Mouse (Mus musculus): ENCODE results near the gene Cactin. TPM values are rescaled to one million over a fixed set of nuclear protein-coding genes. Genes with fewer than 3 reads are reported as not detected.

Cactin gene
- polyA plus RNA-seq, 1 experiment = 18.2 TPM

- H3K4me1 ChIP-seq (ENCODE audit: control insufficient read depth, insufficient read depth, low read length) = peaks cover 8% of the 10 kb centered on the region
- H3K27me3 ChIP-seq (ENCODE audit: control insufficient read depth, insufficient read depth, low read length, poor library complexity, severe bottlenecking) = peaks cover 7% of the 10 kb centered on the region
- 0 out of 2 replicates have a peak, but pooled peaks cover 3% of the 10 kb centered on the region for H3K36me3 ChIP-seq (ENCODE audit: control insufficient read depth, insufficient read depth, low read length, poor library complexity, severe bottlenecking)
- H3K27ac ChIP-seq (ENCODE audit: insufficient read depth, low read length) = no peak overlapping the region
- no peak overlapping the region for H3K4me3 ChIP-seq (ENCODE audit: low read depth, low read length)
- H3K9ac ChIP-seq (ENCODE audit: low read depth, poor library complexity, severe bottlenecking) = no peak overlapping the region
- no peak for TF ChIP-seq EP300 (IDR thresholded peaks at IDR 0.05; ENCODE audit: insufficient read depth, low read depth, low read length)
- no peak for TF ChIP-seq CTCF (IDR thresholded peaks at IDR 0.05; ENCODE audit: low read depth, low read length)
- TF ChIP-seq POLR2A (IDR thresholded peaks at IDR 0.05; ENCODE audit: insufficient read depth, low read length) = no peak
- H3K9me3 ChIP-seq (replicated peaks; ENCODE audit: control insufficient read depth, insufficient read depth, low read length, poor library complexity, severe bottlenecking) = no peaks in the 10 kb centered on the region
Observed at GRCm38 (mm10) chr10:81345162-81345534, 24.2 kb downstream of the Cactin start.

GRCm38 (mm10) chr10:81346453-81347067, 25.7 kb downstream of the Cactin start:
- H3K36me3 ChIP-seq (ENCODE audit: control insufficient read depth, insufficient read depth, low read length, poor library complexity, severe bottlenecking) = 0 out of 2 replicates have a peak, but pooled peaks cover 3% of the 10 kb centered on the region
- H3K4me3 ChIP-seq (ENCODE audit: low read depth, low read length) = peak overlapping the region; percentile 46
- TF ChIP-seq EP300 (IDR thresholded peaks at IDR 0.05; ENCODE audit: insufficient read depth, low read depth, low read length) (no peak), POLR2A (IDR thresholded peaks at IDR 0.05; ENCODE audit: insufficient read depth, low read length) (peak; percentile 72), CTCF (IDR thresholded peaks at IDR 0.05; ENCODE audit: low read depth, low read length) (no peak)
- H3K27me3 ChIP-seq (ENCODE audit: control insufficient read depth, insufficient read depth, low read length, poor library complexity, severe bottlenecking) = peaks cover 7% of the 10 kb centered on the region
- H3K9me3 ChIP-seq (replicated peaks; ENCODE audit: control insufficient read depth, insufficient read depth, low read length, poor library complexity, severe bottlenecking) = no peaks in the 10 kb centered on the region
- H3K27ac ChIP-seq (ENCODE audit: insufficient read depth, low read length) = no peak overlapping the region
- H3K9ac ChIP-seq (ENCODE audit: low read depth, poor library complexity, severe bottlenecking) = peak overlapping the region; percentile 1; the same call in 1 of the 2 replicates
- H3K4me1 ChIP-seq (ENCODE audit: control insufficient read depth, insufficient read depth, low read length) = peaks cover 2% of the 10 kb centered on the region

- Histone ChIP-seq H3K27me3 (ENCODE audit: control insufficient read depth, insufficient read depth, low read length, poor library complexity, severe bottlenecking) (no peaks in the 10 kb centered on the region), H3K9me3 (replicated peaks; ENCODE audit: control insufficient read depth, insufficient read depth, low read length, poor library complexity, severe bottlenecking) (no peaks in the 10 kb centered on the region), H3K4me3 (ENCODE audit: low read depth, low read length) (peak overlapping the region; percentile 74), H3K36me3 (ENCODE audit: control insufficient read depth, insufficient read depth, low read length, poor library complexity, severe bottlenecking) (0 out of 2 replicates have a peak, but pooled peaks cover 3% of the 10 kb centered on the region), H3K4me1 (ENCODE audit: control insufficient read depth, insufficient read depth, low read length) (peaks cover 2% of the 10 kb centered on the region), H3K27ac (ENCODE audit: insufficient read depth, low read length) (no peak overlapping the region), H3K9ac (ENCODE audit: low read depth, poor library complexity, severe bottlenecking) (peak overlapping the region; percentile 88)
- TF ChIP-seq EP300 (IDR thresholded peaks at IDR 0.05; ENCODE audit: insufficient read depth, low read depth, low read length) (no peak; the same call in 1 of the 2 replicates), POLR2A (IDR thresholded peaks at IDR 0.05; ENCODE audit: insufficient read depth, low read length) (no peak), CTCF (IDR thresholded peaks at IDR 0.05; ENCODE audit: low read depth, low read length) (no peak)
Observed at GRCm38 (mm10) chr10:81349146-81349545, 28.2 kb downstream of the Cactin start.

- Histone ChIP-seq H3K4me1 (ENCODE audit: control insufficient read depth, insufficient read depth, low read length) (peaks cover 2% of the 10 kb centered on the region), H3K36me3 (ENCODE audit: control insufficient read depth, insufficient read depth, low read length, poor library complexity, severe bottlenecking) (0 out of 2 replicates have a peak, but pooled peaks cover 3% of the 10 kb centered on the region)
Observed at GRCm38 (mm10) chr10:81349961-81350350, 29.1 kb downstream of the Cactin start.

GRCm38 (mm10) chr10:81350351-81351063, 29.6 kb downstream of the Cactin start, which contains the start of gene Hmg20b:
Gene Hmg20b (minus strand): TSS chr10:81350480.
- H3K9ac ChIP-seq (ENCODE audit: low read depth, poor library complexity, severe bottlenecking) = peak within 1 kb of the TSS; percentile 88
- H3K36me3 ChIP-seq (ENCODE audit: control insufficient read depth, insufficient read depth, low read length, poor library complexity, severe bottlenecking) = 0 out of 2 replicates have a peak, but pooled peaks cover 3% of the 10 kb centered on the region
- no peaks in the 10 kb centered on the region for H3K9me3 ChIP-seq (replicated peaks; ENCODE audit: control insufficient read depth, insufficient read depth, low read length, poor library complexity, severe bottlenecking)
- H3K27me3 ChIP-seq (ENCODE audit: control insufficient read depth, insufficient read depth, low read length, poor library complexity, severe bottlenecking) = no peaks in the 10 kb centered on the region
- TF ChIP-seq EP300 (IDR thresholded peaks at IDR 0.05; ENCODE audit: insufficient read depth, low read depth, low read length) (0 out of 2 replicates have a peak, but pooled peaks have one; percentile 4), CTCF (IDR thresholded peaks at IDR 0.05; ENCODE audit: low read depth, low read length) (peak; percentile 76), POLR2A (IDR thresholded peaks at IDR 0.05; ENCODE audit: insufficient read depth, low read length) (no peak)
- H3K4me3 ChIP-seq (ENCODE audit: low read depth, low read length) = peak within 1 kb of the TSS; percentile 98
- H3K4me1 ChIP-seq (ENCODE audit: control insufficient read depth, insufficient read depth, low read length) = peaks cover 4% of the 10 kb centered on the region
- H3K27ac ChIP-seq (ENCODE audit: insufficient read depth, low read length) = peak within 1 kb of the TSS; percentile 88

More at GRCm38 (mm10) chr10:81349961-81350350, 29.1 kb downstream of the Cactin start:
- Histone ChIP-seq H3K9ac (ENCODE audit: low read depth, poor library complexity, severe bottlenecking) (peak overlapping the region; percentile 88), H3K4me3 (ENCODE audit: low read depth, low read length) (peak overlapping the region; percentile 74), H3K27me3 (ENCODE audit: control insufficient read depth, insufficient read depth, low read length, poor library complexity, severe bottlenecking) (no peaks in the 10 kb centered on the region), H3K9me3 (replicated peaks; ENCODE audit: control insufficient read depth, insufficient read depth, low read length, poor library complexity, severe bottlenecking) (no peaks in the 10 kb centered on the region), H3K27ac (ENCODE audit: insufficient read depth, low read length) (peak overlapping the region; percentile 15)
- TF ChIP-seq EP300 (IDR thresholded peaks at IDR 0.05; ENCODE audit: insufficient read depth, low read depth, low read length) (no peak), CTCF (IDR thresholded peaks at IDR 0.05; ENCODE audit: low read depth, low read length) (no peak), POLR2A (IDR thresholded peaks at IDR 0.05; ENCODE audit: insufficient read depth, low read length) (no peak)

All from ES-Bruce4 (cell line).